Mouse (Mus musculus) regulatory T cell (primary cell): ENCODE data around the gene Srsf4.

Source experiments
- in situ Hi-C: fragments of 300-600 bp; cut with MboI, MseI; formaldehyde crosslinking; loops from one replicate; pipeline ENCODE4 v1.15.1; 2025; ENCODE audit warnings: high pct_unique_total_duplicates

Gene Srsf4

DNA sequence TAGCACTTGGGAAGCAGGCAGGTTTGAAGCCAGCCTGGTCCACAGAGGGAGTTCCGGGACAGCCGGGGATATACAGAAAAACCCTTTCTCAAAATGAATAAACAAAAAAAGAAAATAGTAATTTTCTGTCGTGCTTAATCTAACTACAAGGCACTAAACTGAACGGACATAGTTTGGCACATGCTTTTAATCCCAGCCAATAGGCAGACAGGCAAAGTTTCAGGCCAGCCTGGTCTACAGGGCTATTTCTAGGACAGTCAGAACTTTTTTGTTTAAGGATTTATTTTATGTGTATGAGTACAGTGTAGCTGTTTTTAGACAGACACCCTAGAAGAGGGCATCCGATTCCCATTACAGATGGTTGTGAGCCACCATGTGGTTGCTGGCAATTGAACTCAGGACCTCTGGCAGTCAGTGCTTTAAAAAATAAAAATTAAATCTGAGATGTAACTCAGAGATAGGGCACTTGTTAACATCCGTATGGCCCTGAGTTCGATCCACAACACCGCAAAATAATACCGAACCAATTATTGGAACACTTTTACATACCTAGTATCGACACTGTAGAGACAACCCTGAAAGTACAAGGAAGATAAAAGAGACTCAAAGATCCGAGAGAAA lies 635 bp upstream of the Srsf4 start:
- in situ Hi-C loops: no loop called here

DNA sequence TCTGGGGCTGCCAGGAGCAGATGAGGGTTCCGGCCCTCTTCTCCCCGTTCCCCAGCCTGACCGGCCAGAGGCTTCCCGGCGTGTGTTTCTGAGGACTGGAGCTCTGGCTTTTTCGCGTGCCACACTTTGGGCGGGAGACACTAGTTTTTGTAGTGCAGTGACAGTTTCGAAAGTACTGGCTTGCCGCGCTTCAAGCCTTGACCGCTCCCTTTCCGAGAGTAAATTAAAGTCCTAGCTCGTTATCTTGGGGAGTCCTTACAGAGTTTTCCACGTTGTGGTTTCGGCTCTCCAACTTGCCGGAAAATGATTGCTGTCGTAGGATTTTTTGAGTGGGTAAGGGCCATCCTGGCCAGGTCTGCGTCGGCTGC lies 736 bp downstream of the Srsf4 start:
- in situ Hi-C loops: no loop called here

DNA sequence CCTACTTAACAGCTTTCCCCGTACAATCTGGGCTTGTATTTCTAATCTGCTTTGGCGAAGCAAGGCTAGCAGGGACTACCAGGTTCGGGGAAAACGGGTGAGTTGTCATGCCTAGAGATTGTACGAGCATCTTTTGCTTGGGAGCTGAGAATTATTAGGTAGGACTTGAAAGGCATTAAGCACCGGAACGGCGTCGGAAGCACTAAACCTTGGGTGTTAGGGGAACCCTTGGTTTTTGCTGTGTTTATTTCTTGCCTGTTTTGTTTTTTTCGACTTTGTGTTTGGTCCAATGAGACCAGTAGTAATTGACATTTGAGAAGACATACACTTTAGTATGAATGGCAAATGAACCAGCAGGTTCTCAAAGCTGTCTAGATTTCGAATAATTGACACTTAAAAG lies 1.1 kb downstream of the Srsf4 start:
- in situ Hi-C loops: no loop called here

DNA sequence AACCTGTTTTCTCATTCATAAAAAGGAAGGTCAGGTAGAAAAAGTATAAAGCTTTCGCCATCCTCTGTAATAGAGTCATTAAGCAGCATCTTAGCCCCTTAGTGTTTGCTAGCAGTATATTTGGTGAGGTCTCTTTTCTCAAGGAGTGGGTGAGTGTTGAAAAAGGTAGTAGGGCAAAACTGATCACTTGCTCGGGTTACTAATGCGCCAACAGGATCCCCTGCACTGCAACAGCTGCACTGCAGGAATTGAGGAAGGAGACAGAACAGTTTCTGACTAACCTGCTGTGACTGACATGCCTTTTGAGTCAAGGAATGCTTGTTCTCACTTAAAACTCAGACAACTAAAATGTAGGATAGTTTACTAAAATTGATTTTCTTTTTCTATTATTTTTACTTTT lies 1.8 kb downstream of the Srsf4 start:
- in situ Hi-C loops: no loop called here

DNA sequence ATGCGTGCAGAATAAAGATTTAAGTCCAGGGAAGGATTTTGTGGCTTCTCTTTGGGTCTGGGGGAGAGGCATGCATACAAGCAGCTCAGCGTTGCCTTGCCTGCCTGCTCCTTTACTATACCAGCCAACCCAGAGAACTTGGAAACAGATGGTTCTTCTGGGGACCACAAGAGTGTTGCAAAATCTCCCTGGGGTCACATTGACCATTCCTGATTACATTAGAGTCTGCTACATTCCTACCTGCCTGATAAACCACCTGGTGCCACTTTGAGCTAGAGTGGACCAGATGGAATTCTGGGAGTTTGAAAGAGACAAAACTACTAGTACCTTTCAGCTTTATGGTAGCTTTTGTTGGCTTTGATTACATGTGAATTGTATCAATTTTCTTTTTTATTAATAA lies 3.4 kb downstream of the Srsf4 start:
- in situ Hi-C loops: no loop called here

DNA sequence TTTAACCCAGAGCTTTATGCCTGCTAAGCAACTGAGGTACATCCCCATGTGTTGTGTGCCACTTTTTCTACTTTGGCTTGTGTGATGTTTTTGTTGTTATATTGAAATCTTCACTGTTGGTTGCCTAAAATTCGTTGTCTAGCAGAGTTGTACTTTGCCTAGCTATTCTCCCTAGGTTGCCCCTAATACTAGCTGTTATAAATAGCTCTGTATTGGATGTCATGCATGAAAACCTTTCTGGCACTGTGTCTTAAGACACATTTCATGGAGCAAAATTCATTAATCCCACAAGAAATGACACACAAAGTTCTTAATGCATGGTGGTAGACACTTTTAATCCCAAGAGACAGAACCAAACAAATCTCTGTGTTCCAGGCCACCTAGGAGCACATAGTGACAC lies 6.3 kb downstream of the Srsf4 start:
- in situ Hi-C loops: no loop called here

DNA sequence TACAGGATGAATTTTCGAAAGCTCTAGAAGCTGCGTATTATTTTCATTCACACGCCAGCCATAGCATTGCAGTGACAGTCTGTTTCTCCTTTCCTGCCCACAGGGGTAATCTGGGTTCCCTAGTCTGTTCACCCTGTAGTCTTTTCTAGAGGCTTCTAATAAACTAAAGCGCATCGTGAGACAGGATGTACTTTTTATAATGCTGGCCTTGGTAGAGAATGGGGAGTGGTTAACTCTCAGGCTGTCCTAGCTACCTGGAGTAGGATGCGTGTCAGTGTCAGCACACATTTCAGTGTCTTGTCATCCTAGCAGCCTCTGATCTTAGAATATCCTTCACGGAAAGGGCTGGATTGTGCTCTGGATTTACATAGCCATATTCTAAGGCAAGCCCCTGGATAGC lies 7.9 kb downstream of the Srsf4 start:
- in situ Hi-C loops: no loop called here

DNA sequence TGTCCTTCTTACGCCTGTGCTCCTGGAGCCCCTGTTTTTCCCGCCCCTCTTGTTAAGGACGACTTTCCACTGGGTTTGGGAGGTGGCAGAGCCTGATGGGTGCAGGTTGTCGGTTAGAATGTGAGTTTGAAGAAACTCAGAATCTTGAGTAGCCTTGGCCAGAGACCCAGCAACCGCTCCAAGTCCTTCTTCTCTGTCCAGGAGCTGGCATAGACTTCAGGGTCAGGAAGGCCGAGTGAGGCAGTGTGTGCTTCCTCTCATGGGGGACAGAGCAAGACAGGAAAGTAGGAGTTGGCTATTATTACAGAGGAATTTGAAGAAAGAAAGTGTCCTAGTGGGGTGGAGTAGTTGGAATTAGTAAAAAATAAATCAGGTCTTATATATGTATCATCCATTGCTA lies 10.2 kb downstream of the Srsf4 start:
- in situ Hi-C loops: no loop called here

DNA sequence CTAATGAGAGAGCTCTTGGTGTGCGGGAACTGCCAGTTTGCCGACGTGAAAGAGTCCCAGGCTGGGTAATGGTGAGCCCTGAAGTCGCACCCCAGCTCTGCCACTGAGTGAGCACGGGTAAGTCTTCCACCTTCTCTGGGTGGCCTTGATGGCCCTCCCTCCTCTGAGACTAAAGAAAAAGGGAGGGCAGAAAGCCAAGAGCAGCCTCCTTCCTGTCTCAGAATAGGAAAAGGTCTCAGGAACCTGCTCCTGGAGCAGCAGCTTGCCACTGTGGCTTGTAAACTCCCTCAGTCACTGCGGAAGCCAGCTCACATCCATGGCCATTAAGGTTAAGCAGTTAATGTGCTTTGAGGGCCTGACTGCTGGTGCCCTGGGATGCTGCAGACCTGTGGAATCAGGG lies 12.0 kb downstream of the Srsf4 start:
- in situ Hi-C loops: loop anchor here (5.0 kb wide), 1 partner anchor 67 kb away; no protein-coding TSS in a partner anchor

DNA sequence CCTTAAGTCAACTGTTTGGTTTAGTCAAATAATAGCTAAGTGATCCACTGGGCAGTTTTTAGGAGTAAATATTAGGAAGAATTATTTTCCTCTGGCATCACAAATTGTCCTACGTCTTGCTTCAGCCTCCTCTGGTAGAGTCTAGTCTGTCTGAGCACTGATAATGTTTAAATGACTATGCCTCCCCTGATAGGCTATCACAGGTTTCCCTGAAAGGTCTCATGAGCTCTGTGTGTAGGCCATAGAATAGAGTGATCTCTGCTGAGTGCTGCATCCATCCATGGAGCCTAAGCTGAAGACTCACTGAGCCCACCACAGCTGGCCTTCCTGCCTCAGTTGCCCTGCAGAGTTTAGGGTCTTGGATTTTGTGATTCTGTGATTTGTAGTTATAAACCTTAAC lies 15.1 kb downstream of the Srsf4 start:
- in situ Hi-C loops: loop anchor here (5.0 kb wide), 1 partner anchor 64 kb away; no protein-coding TSS in a partner anchor

DNA sequence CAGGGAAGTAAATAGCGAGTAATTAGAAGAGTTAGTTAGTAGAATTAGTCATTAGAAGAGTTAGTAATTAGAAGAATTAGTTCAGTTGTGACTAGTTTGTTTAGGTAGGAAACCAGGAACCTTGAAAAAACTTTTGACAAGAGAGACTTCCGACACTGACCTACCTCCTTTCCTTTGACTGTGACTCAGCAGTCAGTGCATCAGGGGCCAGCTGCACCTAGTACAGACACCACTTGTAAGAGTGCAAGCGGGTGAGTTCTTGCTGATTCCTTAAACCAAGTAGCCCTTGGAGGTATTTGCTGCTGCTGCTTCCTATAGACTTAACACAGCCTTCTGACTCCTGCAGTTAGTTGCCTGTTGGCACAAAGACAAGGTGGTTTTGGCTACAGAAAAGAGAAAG lies 17.3 kb downstream of the Srsf4 start:
- in situ Hi-C loops: no loop called here

DNA sequence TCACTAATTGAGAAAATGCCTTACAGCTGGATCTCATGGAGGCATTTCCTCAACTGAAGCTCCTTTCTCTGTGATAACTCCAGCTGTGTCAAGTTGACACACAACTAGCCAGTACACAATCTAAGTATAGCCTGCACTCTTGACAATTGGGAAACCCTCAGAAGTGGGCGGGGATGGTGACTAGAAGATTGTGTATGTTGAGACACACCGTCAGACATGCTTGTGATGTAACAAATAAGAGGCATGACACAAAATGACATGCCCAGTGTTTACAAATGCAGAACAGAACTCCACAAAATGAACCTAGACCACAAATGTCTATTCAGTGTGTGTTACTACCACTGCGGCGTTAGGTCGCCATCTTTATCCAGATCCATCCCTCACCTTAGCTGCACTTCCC lies 23.7 kb downstream of the Srsf4 start:
- in situ Hi-C loops: no loop called here

DNA sequence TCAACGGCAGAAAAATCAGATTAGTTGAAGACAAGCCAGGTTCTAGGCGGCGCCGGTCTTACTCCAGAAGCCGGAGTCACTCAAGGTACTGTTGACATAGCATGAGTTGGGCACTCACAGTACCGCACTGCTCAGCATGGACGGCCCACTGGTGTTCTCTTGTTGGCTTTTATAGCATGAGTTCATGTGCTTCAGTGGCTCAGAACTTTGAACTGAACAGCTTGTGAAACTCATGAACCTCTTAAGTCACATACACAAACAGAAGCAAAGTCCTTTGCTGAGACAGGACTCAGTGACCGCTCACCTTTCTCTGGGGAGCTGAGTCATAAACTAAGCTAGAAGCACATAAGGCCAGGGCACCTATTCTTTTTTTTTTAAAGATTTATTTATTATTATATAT lies 24.4 kb downstream of the Srsf4 start:
- in situ Hi-C loops: no loop called here

DNA sequence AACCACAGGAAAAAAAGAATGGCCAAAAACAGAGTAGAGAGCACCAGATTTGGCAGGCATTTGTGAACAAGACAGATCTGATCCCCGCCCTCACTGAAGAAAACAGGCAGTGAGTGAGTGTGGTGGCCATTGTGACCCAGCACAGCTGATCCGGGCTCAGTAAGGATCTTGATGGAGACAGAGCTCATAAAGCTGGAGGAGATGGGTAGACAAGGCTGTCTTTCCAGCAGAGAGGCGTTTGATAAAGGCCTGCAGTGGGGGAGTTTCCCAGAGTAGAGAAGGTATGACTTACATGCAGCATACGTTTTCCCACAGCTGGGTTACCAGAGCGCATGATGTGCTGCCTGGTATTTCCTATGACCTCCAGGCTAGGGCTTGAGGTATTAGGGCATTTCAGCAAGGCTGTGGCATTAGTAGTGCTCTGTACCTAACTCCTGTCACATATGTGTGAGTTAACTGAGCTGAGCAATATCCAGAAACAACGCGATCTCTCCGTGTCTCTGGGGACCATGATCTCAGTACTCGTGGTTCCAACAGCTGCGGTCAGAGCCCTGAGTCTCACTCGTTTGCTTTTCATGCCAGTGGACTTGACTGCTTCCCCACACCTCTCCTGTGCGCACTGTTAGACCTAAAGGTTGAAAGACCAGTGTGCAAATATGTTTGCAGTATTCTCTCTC lies 25.2 kb downstream of the Srsf4 start:
- in situ Hi-C loops: no loop called here

DNA sequence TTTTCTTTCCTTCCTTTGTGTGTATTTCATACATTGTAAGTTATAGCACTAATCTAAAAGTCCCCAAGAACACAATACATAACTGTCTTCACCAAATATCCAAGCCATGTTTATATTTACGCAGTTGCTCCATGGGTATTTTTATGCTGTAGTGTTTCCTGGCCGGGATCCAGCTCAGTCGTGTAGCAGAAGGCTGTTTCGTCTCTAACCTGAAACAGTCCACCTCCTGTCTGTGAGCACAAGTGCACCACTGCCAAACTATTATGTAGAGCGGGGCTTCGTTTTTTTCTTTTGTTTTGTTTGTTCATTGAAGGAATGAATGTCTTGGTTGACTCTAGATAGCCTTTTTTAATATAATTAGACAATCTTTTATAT lies 25.8 kb downstream of the Srsf4 start:
- in situ Hi-C loops: no loop called here

DNA sequence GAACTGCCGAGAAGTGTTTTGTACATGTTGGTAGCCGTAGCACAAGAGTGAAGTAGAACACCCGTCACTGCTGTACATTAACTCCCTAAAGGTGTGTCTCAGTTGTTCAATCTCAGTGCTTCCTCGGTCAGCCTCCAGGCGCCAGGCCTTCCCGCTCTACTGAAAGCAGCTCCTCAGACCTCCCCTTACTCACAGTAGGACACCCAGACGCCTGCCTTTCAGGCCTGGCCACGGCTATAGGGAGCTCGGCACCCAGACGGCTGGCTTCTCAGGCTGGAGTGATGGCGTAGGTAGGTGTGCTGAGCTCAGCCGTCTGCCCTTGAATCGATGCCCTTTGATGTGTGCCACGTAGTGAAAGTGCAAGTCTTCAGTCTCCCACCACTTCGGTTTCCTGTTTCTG lies 27.7 kb downstream of the Srsf4 start:
- in situ Hi-C loops: no loop called here

DNA sequence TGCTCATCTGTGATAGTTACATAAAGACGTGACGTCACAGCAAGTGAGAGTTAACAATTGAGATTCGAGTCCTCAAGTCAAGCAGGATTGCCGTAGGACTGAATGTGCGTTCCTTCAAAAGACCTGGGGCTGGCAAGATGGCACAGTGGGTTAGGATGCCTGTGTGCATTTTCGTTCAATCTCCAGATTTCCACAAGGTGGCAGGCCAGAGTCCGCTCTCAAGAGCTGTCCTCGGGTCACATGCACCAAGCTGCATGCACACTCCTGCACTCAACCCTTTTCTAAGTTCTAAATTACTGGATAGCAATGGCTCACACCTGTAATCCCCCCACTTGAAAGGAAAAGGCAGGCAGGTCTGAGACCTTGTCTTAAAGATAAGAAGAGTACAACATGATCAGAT lies 31.1 kb downstream of the Srsf4 start:
- in situ Hi-C loops: no loop called here

DNA sequence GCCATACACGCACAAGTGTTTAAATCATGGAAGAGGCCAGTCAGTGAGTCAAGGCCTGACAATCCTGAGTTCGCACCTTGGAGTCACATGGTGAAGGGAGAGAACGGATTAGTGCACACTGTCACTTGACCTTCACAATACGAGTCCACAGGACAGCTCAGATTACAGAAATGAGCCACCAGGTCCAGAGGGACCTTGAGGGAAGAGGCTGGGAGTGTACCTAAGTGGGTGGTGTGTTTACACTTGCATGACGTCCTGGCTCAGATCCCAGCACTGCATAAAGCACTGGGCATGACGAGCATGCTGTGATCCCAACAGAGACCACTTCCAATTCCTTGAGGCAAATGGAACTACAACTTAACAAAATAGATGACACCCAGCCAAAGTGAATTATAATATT lies 33.0 kb downstream of the Srsf4 start:
- in situ Hi-C loops: no loop called here

DNA sequence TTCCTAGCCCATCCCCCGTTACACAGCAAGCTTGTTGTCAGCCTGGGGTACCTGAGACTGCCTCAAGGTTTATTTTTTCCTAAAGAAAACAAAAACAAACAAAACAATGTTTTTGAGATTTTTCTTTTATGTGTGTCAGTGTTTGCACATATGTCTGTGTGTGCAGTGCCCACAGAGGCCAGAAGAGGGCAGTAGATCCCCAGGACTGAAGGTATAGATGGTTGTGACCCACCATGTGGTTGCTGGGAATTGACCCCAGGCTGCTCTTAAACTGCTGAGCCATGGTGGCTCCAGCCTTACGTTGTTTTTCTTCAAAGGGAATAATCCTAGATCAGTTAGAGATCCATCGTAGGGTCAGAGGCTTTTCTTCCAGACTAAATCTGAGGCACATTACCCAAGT lies 34.5 kb downstream of the Srsf4 start:
- in situ Hi-C loops: no loop called here

DNA sequence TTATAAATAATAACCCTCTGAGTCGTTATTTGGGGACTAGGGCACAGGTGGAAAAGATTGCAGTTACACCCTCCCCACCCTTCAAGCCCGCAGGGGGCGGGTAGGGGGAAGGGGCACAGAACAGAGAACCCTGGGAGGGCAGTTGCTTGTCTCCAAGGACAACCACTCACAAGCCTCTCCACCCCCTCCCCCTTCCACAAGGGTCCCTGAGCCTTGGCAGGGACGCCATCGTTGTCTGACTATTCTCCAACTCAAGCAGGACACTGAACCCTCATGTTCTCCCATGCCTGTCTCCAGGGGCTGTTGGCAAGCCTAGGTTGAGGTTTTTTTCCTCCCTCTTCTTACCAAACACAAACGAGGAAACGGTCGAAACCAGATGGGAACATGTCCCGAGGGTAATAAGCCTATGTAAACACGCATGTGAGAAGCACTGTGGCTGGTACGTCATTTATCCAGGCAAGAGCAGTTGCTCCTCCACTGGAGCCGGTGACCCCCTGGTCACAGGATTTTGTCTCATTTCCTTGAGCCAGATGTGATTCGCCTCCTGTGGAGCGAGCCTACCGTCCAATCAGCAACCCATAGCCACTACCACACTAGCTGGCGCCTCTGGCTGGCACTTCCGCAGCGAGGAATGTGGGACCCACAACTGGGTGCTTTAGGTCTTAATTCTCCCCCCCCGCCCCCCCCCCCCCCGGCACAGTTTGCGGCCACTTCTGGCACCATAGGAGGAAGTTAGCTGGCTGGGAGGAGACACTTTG lies 37.0 kb downstream of the Srsf4 start:
- in situ Hi-C loops: no loop called here

DNA sequence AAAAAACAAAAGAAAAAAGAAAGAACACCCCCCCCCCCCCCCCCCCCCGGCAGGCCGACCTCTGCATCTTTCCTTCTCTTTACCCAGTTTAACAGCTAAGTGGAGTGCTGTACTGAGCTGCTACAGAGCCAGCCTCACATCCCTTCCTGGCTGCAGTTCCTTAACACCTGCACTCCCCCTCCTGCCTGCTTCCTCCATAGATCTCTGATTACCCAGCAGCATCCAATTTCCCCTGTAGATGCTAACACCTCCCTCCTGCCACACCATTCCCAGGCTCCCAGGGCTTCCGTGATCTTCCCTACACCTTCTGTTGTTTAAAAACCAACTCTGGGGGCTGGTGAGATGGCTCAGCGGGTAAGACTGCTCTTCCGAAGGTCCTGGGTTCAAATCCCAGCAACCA lies 38.1 kb downstream of the Srsf4 start:
- in situ Hi-C loops: no loop called here

DNA sequence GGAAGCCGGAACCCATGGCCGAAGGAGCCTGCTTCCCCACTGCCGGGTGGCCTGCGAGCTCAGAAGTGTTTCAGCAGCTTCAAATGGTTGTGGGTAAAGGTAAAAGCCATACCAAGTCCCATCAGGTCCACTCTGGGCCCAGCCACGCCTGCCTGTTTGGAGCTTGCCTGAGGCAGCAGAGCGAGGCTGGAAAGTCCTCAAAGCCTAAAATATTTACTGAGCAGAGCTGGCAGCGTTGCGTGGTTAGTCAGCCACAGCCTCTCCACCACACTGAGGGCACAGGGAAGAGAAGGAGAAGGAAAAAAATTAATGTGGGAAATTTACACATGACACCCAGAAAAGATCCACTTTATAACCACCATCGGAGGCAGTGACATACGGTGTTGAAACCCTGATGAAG lies 40.1 kb downstream of the Srsf4 start:
- in situ Hi-C loops: no loop called here

DNA sequence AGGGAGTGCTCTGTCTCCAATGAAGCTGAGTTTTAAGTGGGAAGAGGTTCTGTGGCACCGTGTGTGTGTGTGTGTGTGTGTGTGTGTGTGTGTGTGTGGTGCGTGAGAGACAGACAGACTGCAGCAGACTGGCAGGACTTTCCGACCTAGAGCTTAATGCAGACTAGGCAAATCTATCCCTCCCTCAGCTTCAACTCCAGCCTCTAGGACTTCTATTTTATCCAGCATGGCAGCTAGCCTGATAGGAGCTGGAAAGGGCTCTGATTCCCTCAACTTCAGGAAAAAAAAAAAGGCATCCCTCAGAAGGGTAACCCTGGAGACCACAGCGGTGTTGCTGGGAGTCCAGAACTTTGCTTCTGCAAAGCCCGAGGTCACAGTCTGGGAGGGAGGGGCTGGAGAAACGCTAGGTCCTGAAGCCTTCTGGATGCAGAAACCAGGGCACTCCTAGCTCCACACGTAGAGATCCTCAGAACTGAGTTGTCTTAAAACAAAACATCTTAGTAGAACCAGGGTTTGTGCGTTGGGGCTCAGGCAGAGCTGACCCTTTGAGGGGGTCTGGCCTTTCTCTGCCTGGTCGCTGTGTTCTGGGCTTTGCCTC lies 40.7 kb downstream of the Srsf4 start:
- in situ Hi-C loops: no loop called here
